Comparison of ENCODE assay signal across 12 mouse cellular contexts in genomic region chr19:24701716-24702115, GRCm38 (mm10). TPM values are rescaled to one million over a fixed set of nuclear protein-coding genes. Genes with fewer than 3 reads are reported as not detected.
DNase-seq lines count a peak whose midpoint lies in the region; ATAC-seq and TF ChIP-seq lines count a peak whose summit lies in the region.
"Had no signal": no experiment of that assay in that cellular context is flagged by ENCODE, and none has a peak within 500 bp of the region (broad histone marks: within the 10 kb centered on the region; RNA-seq: fewer than 3 reads in every experiment).

No protein-coding gene starts in this region.

- H3K27me3 ChIP-seq in liver, embryonic 14.5 days (ENCODE audit: control insufficient read depth, insufficient read depth, low read length): no peaks in the 10 kb centered on the region
- H3K27me3 ChIP-seq in liver, embryonic 11.5 days (replicated peaks; ENCODE audit: control insufficient read depth, insufficient read depth, low read length): no peaks in the 10 kb centered on the region
- H3K27me3 ChIP-seq in splenic B cell, adult 2 months (ENCODE audit: control insufficient read depth, insufficient read depth, low read length, poor library complexity, severe bottlenecking): no peaks in the 10 kb centered on the region
- H3K27me3 ChIP-seq in limb, embryonic 10.5 days (ENCODE audit: low read depth, poor library complexity, severe bottlenecking): peaks cover 3% of the 10 kb centered on the region; the same call in 1 of the 2 replicates

- intact Hi-C loops in heart, postnatal 10 days (cut with DNase I): loop anchor here (5.0 kb wide), 1 partner anchor 64 kb away; no protein-coding TSS in a partner anchor

- no peak for ATAC-seq in liver, embryonic 14.5 days (ENCODE audit: insufficient read depth)
- ATAC-seq in liver, embryonic 11.5 days (replicated peaks; ENCODE audit: low FRiP score): no peak
- ATAC-seq in megakaryocyte progenitor cell, adult 5-6 weeks (replicated peaks; ENCODE audit: poor library complexity): no peak

- no peak overlapping the region for H3K4me3 ChIP-seq in liver, embryonic 14.5 days (ENCODE audit: insufficient read depth in 1 of 2, low read depth in 2 of 2, low read length in 2 of 2)
- no peak overlapping the region for H3K4me3 ChIP-seq in liver, embryonic 11.5 days (ENCODE audit: low read depth, low read length)
- H3K4me3 ChIP-seq in limb, embryonic 10.5 days: no peak overlapping the region

- H3K4me1 ChIP-seq in liver, embryonic 14.5 days (replicated peaks; ENCODE audit: control insufficient read depth in 2 of 2, insufficient read depth in 2 of 2, low read length in 1 of 2): no peaks in the 10 kb centered on the region
- H3K4me1 ChIP-seq in liver, embryonic 11.5 days (replicated peaks; ENCODE audit: control insufficient read depth, insufficient read depth, low read length): no peaks in the 10 kb centered on the region
- peaks cover 28% of the 10 kb centered on the region for H3K4me1 ChIP-seq in limb, embryonic 10.5 days

- H3K9me3 ChIP-seq in liver, embryonic 14.5 days (ENCODE audit: control insufficient read depth, low read length): no peaks in the 10 kb centered on the region
- no peaks in the 10 kb centered on the region for H3K9me3 ChIP-seq in liver, embryonic 11.5 days (ENCODE audit: control insufficient read depth, low read length)
- no peaks in the 10 kb centered on the region for H3K9me3 ChIP-seq in limb, embryonic 10.5 days (replicated peaks)

- WGBS in liver, embryonic 14.5 days (ENCODE audit: insufficient replicate concordance): 50% methylated on average over 8 of the region's 8 CpGs
- WGBS in liver, embryonic 11.5 days: 67% methylated on average over 8 of the region's 8 CpGs
- 66% methylated on average over 8 of the region's 8 CpGs for WGBS in limb, embryonic 10.5 days

- peak; percentile 81 for DNase-seq in heart, adult 11 months
- no peak for DNase-seq in heart, postnatal 10 days
- no peak for DNase-seq in liver, embryonic 14.5 days (ENCODE audit: low read depth in 3 of 3, low spot score in 3 of 3)
- no peak for DNase-seq in liver, embryonic 11.5 days (ENCODE audit: low spot score)
- peak; percentile 24 for DNase-seq in forelimb bud, embryonic 11.5 days (ENCODE audit: low read depth, low spot score)
- DNase-seq in splenic B cell, adult 2 months (ENCODE audit: low read depth, low spot score): peak; percentile 3
- no peak for DNase-seq in limb, embryonic 10.5 days (ENCODE audit: low spot score)
- DNase-seq: cerebellum, adult 9-11 months; heart, postnatal 36 days; thymus, adult 2 months had no signal

- TF ChIP-seq CTCF in liver, embryonic 14.5 days (IDR thresholded peaks at IDR 0.05; ENCODE audit: low read depth): 0 out of 2 replicates have a peak, but pooled peaks have one; percentile 7

- no peak overlapping the region for H3K9ac ChIP-seq in liver, embryonic 14.5 days (replicated peaks)
- no peak overlapping the region for H3K9ac ChIP-seq in liver, embryonic 11.5 days (ENCODE audit: low read depth, low read length)

- H3K4me2 ChIP-seq in liver, embryonic 14.5 days (ENCODE audit: low read depth): no peak overlapping the region
- no peak overlapping the region for H3K4me2 ChIP-seq in liver, embryonic 11.5 days
- H3K4me2 ChIP-seq: midbrain, embryonic 11.5 days had no signal

- no peaks in the 10 kb centered on the region for H3K36me3 ChIP-seq in liver, embryonic 14.5 days (replicated peaks; ENCODE audit: control insufficient read depth, insufficient read depth, low read depth)
- H3K36me3 ChIP-seq in liver, embryonic 11.5 days (ENCODE audit: control insufficient read depth, insufficient read depth, low read length): no peaks in the 10 kb centered on the region
- no peaks in the 10 kb centered on the region for H3K36me3 ChIP-seq in splenic B cell, adult 2 months (ENCODE audit: control insufficient read depth, insufficient read depth, low read length, poor library complexity, severe bottlenecking)
- no peaks in the 10 kb centered on the region for H3K36me3 ChIP-seq in limb, embryonic 10.5 days

- no peak overlapping the region for H3K27ac ChIP-seq in liver, embryonic 14.5 days
- H3K27ac ChIP-seq in liver, embryonic 11.5 days (ENCODE audit: low read depth, low read length): no peak overlapping the region
- no peak overlapping the region for H3K27ac ChIP-seq in limb, embryonic 10.5 days

- TF ChIP-seq EP300 in liver, embryonic 14.5 days (IDR thresholded peaks at IDR 0.05; ENCODE audit: low read depth): no peak

RNA-seq across cellular contexts. Expression of gene Tmem252, which starts 27.9 kb away (rescaled TPM):
- under 1 TPM; 0.07 to 0.12 TPM for total RNA-seq in heart, postnatal 10 days (2021)
- 0.03 and 0.04 TPM in 2 replicates for polyA plus RNA-seq in liver, embryonic 14.5 days (2012; rRNA removed)
- polyA plus RNA-seq in liver, embryonic 14.5 days (2014; fragmentation: Nextera tagmentation; extraction: Ambion mirVana): 0.03 and 0.11 TPM in 2 replicates
- polyA plus RNA-seq in liver, embryonic 11.5 days (2014; fragmentation: Nextera tagmentation; extraction: Ambion mirVana): 1.0 and 1.3 TPM in 2 replicates
- not detected in 2 replicates for total RNA-seq in megakaryocyte progenitor cell, adult 5-6 weeks (2015)
- not detected in 2 replicates for total RNA-seq in megakaryocyte progenitor cell, adult 5-6 weeks (2017)
- polyA plus RNA-seq in limb, embryonic 10.5 days (2016; fragmentation: Nextera tagmentation; extraction: Ambion mirVana): 0.28 and 0.51 TPM in 2 replicates

Comparison
In these comparisons a context has a peak if more than half of its experiments do, and no peak if none do; other contexts are left out.
1. DNase-seq: peak in heart, adult 11 months (single experiment), forelimb bud, embryonic 11.5 days (single experiment) and splenic B cell, adult 2 months (single experiment); none in heart, postnatal 10 days (0 of 2), liver, embryonic 14.5 days (0 of 3), liver, embryonic 11.5 days (single experiment) and limb, embryonic 10.5 days (single experiment).